Mouse (Mus musculus): ENCODE measurements around the gene Orm3.

The Orm3 gene

GRCm38 (mm10) chr4:63355877-63356665, at the start of gene Orm3:
Gene Orm3, plus strand, starts transcription at chr4:63356162.
- DNase-seq (ENCODE audit: low spot score in 2 of 2): peak in 1 of 2 experiments; percentile 53

- peak; percentile 75 to 85 for DNase-seq (ENCODE audit: low spot score in 2 of 2)
These were observed 48.5 kb upstream of the Orm3 start for GRCm38 (mm10) chr4:63307175-63308062.

GRCm38 (mm10) chr4:63308316-63308715, 47.6 kb upstream of the Orm3 start:
- no peak for DNase-seq (ENCODE audit: low spot score in 2 of 2)

- peak in 1 of 2 experiments; percentile 15 for DNase-seq (ENCODE audit: low spot score in 2 of 2)
These were observed 45.6 kb upstream of the Orm3 start for GRCm38 (mm10) chr4:63310247-63310855.

- no peak for DNase-seq (ENCODE audit: low spot score in 2 of 2)
These were observed 44.5 kb upstream of the Orm3 start for GRCm38 (mm10) chr4:63311426-63311825.

- DNase-seq (ENCODE audit: low spot score in 2 of 2): no peak
These were observed 41.9 kb upstream of the Orm3 start for GRCm38 (mm10) chr4:63314063-63314462.

- peak; percentile 45 to 67 for DNase-seq (ENCODE audit: low spot score in 2 of 2)
These were observed 39.8 kb upstream of the Orm3 start for GRCm38 (mm10) chr4:63316076-63316746.

- DNase-seq (ENCODE audit: low spot score in 2 of 2): peak; percentile 43 to 61
These were observed 36.4 kb upstream of the Orm3 start for GRCm38 (mm10) chr4:63319566-63319965.

GRCm38 (mm10) chr4:63323275-63323815, 32.6 kb upstream of the Orm3 start:
- no peak for DNase-seq (ENCODE audit: low spot score in 2 of 2)

GRCm38 (mm10) chr4:63333403-63333802, 22.6 kb upstream of the Orm3 start:
- no peak for DNase-seq (ENCODE audit: low spot score in 2 of 2)

GRCm38 (mm10) chr4:63338414-63339076, 17.4 kb upstream of the Orm3 start:
- no peak for DNase-seq (ENCODE audit: low spot score in 2 of 2)

- DNase-seq (ENCODE audit: low spot score in 2 of 2): no peak
These were observed 13.5 kb upstream of the Orm3 start for GRCm38 (mm10) chr4:63342491-63342890.

- no peak for DNase-seq (ENCODE audit: low spot score in 2 of 2)
These were observed 12.4 kb upstream of the Orm3 start for GRCm38 (mm10) chr4:63343608-63344007.

- DNase-seq (ENCODE audit: low spot score in 2 of 2): peak in 1 of 2 experiments; percentile 57
These were observed 11.7 kb upstream of the Orm3 start, which contains the start of gene Orm1 for GRCm38 (mm10) chr4:63344295-63344694. Gene Orm1, plus strand, starts transcription at chr4:63344560.

- DNase-seq (ENCODE audit: low spot score in 2 of 2): no peak
These were observed 10.7 kb upstream of the Orm3 start for GRCm38 (mm10) chr4:63345261-63345660.

- DNase-seq (ENCODE audit: low spot score in 2 of 2): no peak
These were observed 9.3 kb upstream of the Orm3 start for GRCm38 (mm10) chr4:63346659-63347058.

GRCm38 (mm10) chr4:63348524-63348923, 7.4 kb upstream of the Orm3 start:
- no peak for DNase-seq (ENCODE audit: low spot score in 2 of 2)

- peak in 1 of 2 experiments; percentile 41 for DNase-seq (ENCODE audit: low spot score in 2 of 2)
These were observed 1.1 kb downstream of the Orm3 start for GRCm38 (mm10) chr4:63356981-63357570.

- no peak for DNase-seq (ENCODE audit: low spot score in 2 of 2)
These were observed 3.9 kb downstream of the Orm3 start for GRCm38 (mm10) chr4:63359861-63360260.

- DNase-seq (ENCODE audit: low spot score in 2 of 2): peak in 1 of 2 experiments; percentile 39
These were observed 6.2 kb downstream of the Orm3 start, which contains the start of gene Orm2 for GRCm38 (mm10) chr4:63362150-63362549. Gene Orm2, plus strand, starts transcription at chr4:63362449.

Measured in urinary bladder, postnatal 36 days (tissue).